Mouse (Mus musculus) lung, embryonic 14.5 days (tissue): Measurements from ENCODE around the gene Srsf7. TPM values are rescaled to one million over a fixed set of nuclear protein-coding genes. Genes with fewer than 3 reads are reported as not detected.
A peak's percentile ranks its signal among the peaks of the same experiment; 100 is the strongest.
"Not testable (repeated sequence)": the region's sequence is repeated elsewhere in the genome, so short reads cannot be mapped to it uniquely, and the experiment has no call there.

Experiments
- ATAC-seq: fragments of 200-750 bp; cut with Nextera tagmentation; 2 replicates; pipeline ENCODE4 v1.8.0; 2017; ENCODE audit warnings: mild to moderate bottlenecking, moderate TSS enrichment, moderate library complexity; ENCODE audit not compliant: insufficient read depth
- DNase-seq: peaks from one replicate; pipeline ENCODE4 v3.0.0-alpha.2; 2015
- H3K27ac ChIP-seq: fragments of 300-500 bp; sonication (generic); 2 replicates; pipeline ENCODE4 v1.5.1; 2014; ENCODE audit warnings: low read depth, mild to moderate bottlenecking, moderate library complexity
- H3K27me3 ChIP-seq: fragments of 300-500 bp; sonication (generic); 2 replicates; pipeline ENCODE4 v1.6.1; 2014; ENCODE audit warnings: low read length, control low read depth; ENCODE audit not compliant: insufficient read depth
- H3K36me3 ChIP-seq: fragments of 300-500 bp; sonication (generic); 2 replicates; pipeline ENCODE4 v1.6.1; 2014; ENCODE audit warnings: control low read depth; ENCODE audit not compliant: insufficient read depth
- H3K4me1 ChIP-seq: fragments of 300-500 bp; sonication (generic); 2 replicates; pipeline ENCODE4 v1.6.1; 2014; ENCODE audit warnings: antibody characterized with exemption, control low read depth; ENCODE audit not compliant: insufficient read depth
- H3K4me2 ChIP-seq: fragments of 300-500 bp; sonication (generic); 2 replicates; pipeline ENCODE4 v1.6.1; 2014; ENCODE audit warnings: mild to moderate bottlenecking
- H3K4me3 ChIP-seq: fragments of 300-500 bp; sonication (generic); 2 replicates; pipeline ENCODE4 v1.5.1; 2014; ENCODE audit warnings: low read depth, low read length
- H3K9ac ChIP-seq: fragments of 300-500 bp; sonication (generic); 2 replicates; pipeline ENCODE4 v1.6.1; 2014
- H3K9me3 ChIP-seq: fragments of 300-500 bp; sonication (generic); 2 replicates; pipeline ENCODE4 v1.6.1; 2016; ENCODE audit warnings: low read depth, low read length, control low read depth
- CTCF ChIP-seq: IDR thresholded peaks from 2 replicates; pipeline ENCODE4 v1.5.1; 2016; ENCODE audit warnings: antibody characterized with exemption, low read depth
- WGBS: fragments of 180-500 bp; shearing (Covaris S2); extraction: QIAGEN DNeasy Blood & Tissue Kit; methylation state at CpG from one replicate; pipeline ENCODE4 v1.1.7; 2014; 5-methylcytosine and 5-hydroxymethylcytosine counted together
- polyA plus RNA-seq: library from polyadenylated mRNA; unstranded; fragments of >200 nt; fragmentation: Nextera tagmentation; extraction: Ambion mirVana; gene quantifications from 2 replicates; pipeline ENCODE4 v1.2.1, GENCODE M21; 2014

Gene Srsf7
- polyA plus RNA-seq, 1 experiment from 2014 or later, result 732 TPM

GRCm38 (mm10) chr17:80205657-80206056 is 1.4 kb downstream of the Srsf7 start:
- H3K4me3 ChIP-seq, result peak overlapping the region; percentile 97
- H3K27ac ChIP-seq, result peak overlapping the region; percentile 99; the same call in 1 of the 2 replicates
- no peak for TF ChIP-seq CTCF
- H3K9ac ChIP-seq, result peak overlapping the region; percentile 99
- no peaks in the 10 kb centered on the region for H3K4me1 ChIP-seq
- DNase-seq (no peak), ATAC-seq (no peak)
- WGBS, result 10% methylated on average over 5 of the region's 5 CpGs
- H3K4me2 ChIP-seq, result peak overlapping the region; percentile 93
- no peaks in the 10 kb centered on the region for H3K9me3 ChIP-seq
- H3K27me3 ChIP-seq, result no peaks in the 10 kb centered on the region
- H3K36me3 ChIP-seq, result peaks cover 53% of the 10 kb centered on the region

- no peak overlapping the region for H3K4me2 ChIP-seq
- H3K27ac ChIP-seq, result no peak overlapping the region
- no peak overlapping the region for H3K4me3 ChIP-seq
- H3K27me3 ChIP-seq, result no peaks in the 10 kb centered on the region
- H3K9me3 ChIP-seq, result no peaks in the 10 kb centered on the region
- WGBS, result 91% methylated on average over 3 of the region's 3 CpGs
- H3K36me3 ChIP-seq, result peaks cover 74% of the 10 kb centered on the region
- H3K9ac ChIP-seq, result no peak overlapping the region
- DNase-seq (no peak), ATAC-seq (peak; percentile 21; the same call in 1 of the 2 replicates)
- TF ChIP-seq CTCF, result no peak
- no peaks in the 10 kb centered on the region for H3K4me1 ChIP-seq
These were observed 7.8 kb downstream of the Srsf7 start for GRCm38 (mm10) chr17:80199160-80199778.

- no peak overlapping the region for H3K9ac ChIP-seq
- TF ChIP-seq CTCF, result peak; percentile 49
- H3K27ac ChIP-seq, result no peak overlapping the region
- no peak for ATAC-seq
- H3K9me3 ChIP-seq, result no peaks in the 10 kb centered on the region
- WGBS, result 65% methylated on average over 5 of the region's 5 CpGs
- H3K4me2 ChIP-seq, result no peak overlapping the region
- no peaks in the 10 kb centered on the region for H3K4me1 ChIP-seq
- DNase-seq, result peak; percentile 80
- no peak overlapping the region for H3K4me3 ChIP-seq
- H3K27me3 ChIP-seq, result no peaks in the 10 kb centered on the region
- peaks cover 19% of the 10 kb centered on the region for H3K36me3 ChIP-seq
These were observed 14.0 kb downstream of the Srsf7 start for GRCm38 (mm10) chr17:80193075-80193474.

GRCm38 (mm10) chr17:80183615-80184014 is 23.5 kb downstream of the Srsf7 start:
- Histone ChIP-seq H3K27me3 (no peaks in the 10 kb centered on the region), H3K4me2 (no peak overlapping the region), H3K9ac (no peak overlapping the region), H3K4me3 (no peak overlapping the region), H3K4me1 (no peaks in the 10 kb centered on the region), H3K36me3 (no peaks in the 10 kb centered on the region), H3K9me3 (no peaks in the 10 kb centered on the region), H3K27ac (no peak overlapping the region)
- ATAC-seq (no peak), DNase-seq (no peak)
- TF ChIP-seq CTCF, result no peak
- WGBS, result 69% methylated on average over 10 of the region's 10 CpGs

GRCm38 (mm10) chr17:80180468-80180867 is 26.6 kb downstream of the Srsf7 start:
- Histone ChIP-seq H3K27me3 (no peaks in the 10 kb centered on the region), H3K4me1 (no peaks in the 10 kb centered on the region), H3K27ac (no peak overlapping the region), H3K4me3 (no peak overlapping the region), H3K9me3 (no peaks in the 10 kb centered on the region), H3K4me2 (no peak overlapping the region), H3K36me3 (no peaks in the 10 kb centered on the region), H3K9ac (no peak overlapping the region)
- DNase-seq (no peak), ATAC-seq (peak; percentile 66; the same call in 1 of the 2 replicates)
- no peak for TF ChIP-seq CTCF

- WGBS, result 2% methylated on average over 6 of the region's 6 CpGs
- DNase-seq (peak; percentile 91), ATAC-seq (peak; percentile 78)
- Histone ChIP-seq H3K36me3 (no peaks in the 10 kb centered on the region), H3K27me3 (no peaks in the 10 kb centered on the region), H3K9me3 (no peaks in the 10 kb centered on the region), H3K27ac (no peak overlapping the region), H3K4me3 (no peak overlapping the region), H3K4me1 (no peaks in the 10 kb centered on the region), H3K4me2 (no peak overlapping the region), H3K9ac (no peak overlapping the region)
- TF ChIP-seq CTCF, result peak; percentile 97
These were observed 27.1 kb downstream of the Srsf7 start for GRCm38 (mm10) chr17:80179959-80180358.

GRCm38 (mm10) chr17:80178846-80179245 is 28.3 kb downstream of the Srsf7 start:
- not testable (repeated sequence) for H3K4me3 ChIP-seq, H3K27ac ChIP-seq, DNase-seq, ATAC-seq, H3K9me3 ChIP-seq, H3K36me3 ChIP-seq, H3K27me3 ChIP-seq, H3K4me2 ChIP-seq, H3K9ac ChIP-seq, H3K4me1 ChIP-seq
- WGBS, result 96% methylated on average over 3 of the region's 3 CpGs
